Comparison of ENCODE assay signal across 14 mouse cellular contexts in the genomic region with DNA sequence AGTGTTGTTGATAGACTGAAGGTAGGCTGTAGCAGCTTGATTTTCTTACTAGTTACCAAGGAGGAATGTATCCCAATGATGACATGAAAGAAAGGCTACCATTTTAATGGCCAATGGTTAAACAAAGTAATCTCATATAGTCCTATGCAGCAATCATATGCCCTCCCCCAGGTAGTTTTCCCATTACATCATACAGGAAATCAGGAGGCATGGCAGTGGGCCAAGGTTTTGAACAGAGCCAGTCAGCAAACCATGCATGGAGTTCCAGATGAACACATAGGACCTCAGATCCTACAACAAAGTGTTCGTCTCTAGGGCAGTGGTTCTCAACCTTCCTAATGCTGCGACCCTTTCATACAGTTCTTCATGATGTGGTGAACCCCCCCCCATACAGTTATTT. TPM values are rescaled to one million over a fixed set of nuclear protein-coding genes. Genes with fewer than 3 reads are reported as not detected.
DNase-seq lines count a peak whose midpoint lies in the region; ATAC-seq and TF ChIP-seq lines count a peak whose summit lies in the region.
"Had no signal": no experiment of that assay in that cellular context is flagged by ENCODE, and none has a peak within 500 bp of the region (broad histone marks: within the 10 kb centered on the region; RNA-seq: fewer than 3 reads in every experiment).

No protein-coding gene starts in this region.

- no peaks in the 10 kb centered on the region for H3K9me3 ChIP-seq in limb, embryonic 14.5 days (ENCODE audit: control insufficient read depth, low read length)
- no peaks in the 10 kb centered on the region for H3K9me3 ChIP-seq in limb, embryonic 10.5 days (replicated peaks)
- H3K9me3 ChIP-seq in intestine, embryonic 16.5 days (ENCODE audit: control insufficient read depth, low read length) = no peaks in the 10 kb centered on the region
- H3K9me3 ChIP-seq: G1E; liver, embryonic 13.5 days; midbrain, embryonic 12.5 days; neural tube, embryonic 15.5 days had no signal

- H3K9ac ChIP-seq in limb, embryonic 14.5 days (ENCODE audit: low read depth, low read length, severe bottlenecking) = no peak overlapping the region
- H3K9ac ChIP-seq in intestine, embryonic 16.5 days (ENCODE audit: low read depth, low read length) = no peak overlapping the region
- H3K9ac ChIP-seq: liver, embryonic 13.5 days; midbrain, embryonic 12.5 days; neural tube, embryonic 15.5 days had no signal

- DNase-seq in limb, embryonic 14.5 days (ENCODE audit: low spot score) = peak; percentile 35
- no peak for DNase-seq in limb, embryonic 10.5 days (ENCODE audit: low spot score)
- DNase-seq in adrenal gland, postnatal 10 days = peak; percentile 76
- peak; percentile 69 for DNase-seq in lung, postnatal 10 days
- no peak for DNase-seq in natural killer cell, adult 2 months (ENCODE audit: low spot score in 2 of 2)
- no peak for DNase-seq in urinary bladder, postnatal 4 days (ENCODE audit: low spot score in 2 of 2)
- DNase-seq: liver, embryonic 13.5 days; thymus, adult 2 months had no signal

- H3K36me3 ChIP-seq in limb, embryonic 14.5 days (ENCODE audit: control insufficient read depth, insufficient read depth, low read length) = no peaks in the 10 kb centered on the region
- no peaks in the 10 kb centered on the region for H3K36me3 ChIP-seq in limb, embryonic 10.5 days
- no peaks in the 10 kb centered on the region for H3K36me3 ChIP-seq in intestine, embryonic 16.5 days (ENCODE audit: control insufficient read depth, insufficient read depth, low read length)
- H3K36me3 ChIP-seq: G1E; liver, embryonic 13.5 days; midbrain, embryonic 12.5 days; neural tube, embryonic 15.5 days had no signal

- no peak overlapping the region for H3K4me3 ChIP-seq in limb, embryonic 14.5 days (replicated peaks; ENCODE audit: low read length)
- H3K4me3 ChIP-seq in limb, embryonic 10.5 days = no peak overlapping the region
- no peak overlapping the region for H3K4me3 ChIP-seq in intestine, embryonic 16.5 days (ENCODE audit: low read length)
- H3K4me3 ChIP-seq: liver, embryonic 13.5 days; midbrain, embryonic 12.5 days; neural tube, embryonic 15.5 days had no signal

- 78% methylated on average over 2 of the region's 2 CpGs for WGBS in limb, embryonic 14.5 days
- 94% methylated on average over 2 of the region's 2 CpGs for WGBS in limb, embryonic 10.5 days
- 87% methylated on average over 2 of the region's 2 CpGs for WGBS in intestine, embryonic 16.5 days

- TF ChIP-seq POLR2A in limb, embryonic 14.5 days (IDR thresholded peaks at IDR 0.05; ENCODE audit: borderline replicate concordance, extremely low read depth, insufficient read depth, insufficient read length) = no peak

- H3K4me2 ChIP-seq in limb, embryonic 14.5 days (replicated peaks; ENCODE audit: low read depth, low read length, severe bottlenecking) = no peak overlapping the region
- H3K4me2 ChIP-seq in intestine, embryonic 16.5 days (ENCODE audit: low read depth, low read length) = no peak overlapping the region
- H3K4me2 ChIP-seq: liver, embryonic 13.5 days; midbrain, embryonic 12.5 days; neural tube, embryonic 15.5 days had no signal

- no peak overlapping the region for H3K27ac ChIP-seq in limb, embryonic 14.5 days (replicated peaks; ENCODE audit: low read depth, low read length)
- H3K27ac ChIP-seq in limb, embryonic 10.5 days = no peak overlapping the region
- H3K27ac ChIP-seq in intestine, embryonic 16.5 days (ENCODE audit: low read length) = no peak overlapping the region
- H3K27ac ChIP-seq: liver, embryonic 13.5 days; midbrain, embryonic 12.5 days; neural tube, embryonic 15.5 days had no signal

- peaks cover 6% of the 10 kb centered on the region; the same call in 1 of the 2 replicates for H3K4me1 ChIP-seq in limb, embryonic 14.5 days (ENCODE audit: control insufficient read depth, insufficient read depth, low read length)
- peaks cover 4% of the 10 kb centered on the region; the same call in 1 of the 2 replicates for H3K4me1 ChIP-seq in limb, embryonic 10.5 days
- H3K4me1 ChIP-seq in intestine, embryonic 16.5 days (ENCODE audit: control insufficient read depth, insufficient read depth, low read length) = 0 out of 2 replicates have a peak, but pooled peaks cover 3% of the 10 kb centered on the region
- H3K4me1 ChIP-seq: liver, embryonic 13.5 days; midbrain, embryonic 12.5 days had no signal

- no peaks in the 10 kb centered on the region for H3K27me3 ChIP-seq in limb, embryonic 14.5 days (ENCODE audit: control insufficient read depth, insufficient read depth, low read length)
- H3K27me3 ChIP-seq in limb, embryonic 10.5 days (ENCODE audit: low read depth, poor library complexity, severe bottlenecking) = no peaks in the 10 kb centered on the region
- no peaks in the 10 kb centered on the region for H3K27me3 ChIP-seq in intestine, embryonic 16.5 days (replicated peaks; ENCODE audit: control insufficient read depth, insufficient read depth, low read length)
- H3K27me3 ChIP-seq: liver, embryonic 13.5 days; midbrain, embryonic 12.5 days; neural tube, embryonic 15.5 days had no signal

- ATAC-seq in limb, embryonic 14.5 days (ENCODE audit: low FRiP score, low read depth) = peak; percentile 24; the same call in 1 of the 2 replicates
- peak; percentile 42; the same call in 1 of the 2 replicates for ATAC-seq in intestine, embryonic 16.5 days
- ATAC-seq in monocyte, adult 5-6 weeks (replicated peaks; ENCODE audit: insufficient number of reproducible peaks, low FRiP score, low TSS enrichment, poor library complexity, severe bottlenecking) = no peak

RNA-seq across cellular contexts. Expression of a gene that starts 17.6 kb away (rescaled TPM):
- 0.36 and 0.43 TPM in 2 replicates for polyA plus RNA-seq in limb, embryonic 14.5 days (2012; rRNA removed)
- polyA plus RNA-seq in limb, embryonic 14.5 days (2014; fragmentation: Nextera tagmentation; extraction: Ambion mirVana) = not detected in 2 replicates
- polyA plus RNA-seq in limb, embryonic 10.5 days (2016; fragmentation: Nextera tagmentation; extraction: Ambion mirVana) = 0.15 TPM in 1 of 2 replicates, not detected in the other
- under 1 TPM; 0.27 to 0.48 TPM for total RNA-seq in adrenal gland, postnatal 10 days (2021)
- 0.32 and 0.42 TPM in 2 replicates for polyA plus RNA-seq in intestine, embryonic 16.5 days (2015; fragmentation: Nextera tagmentation; extraction: Ambion mirVana)
- total RNA-seq in monocyte, adult 5-6 weeks (2017) = 0.75 TPM in 1 of 3 replicates, not detected in the others
- total RNA-seq: hematopoietic stem cell, adult 5-6 weeks had no signal
- polyA plus RNA-seq: G1E; liver, embryonic 13.5 days had no signal

RNA-seq across cellular contexts. Expression of a gene that starts 40.3 kb away (rescaled TPM):
- polyA plus RNA-seq in limb, embryonic 14.5 days (2012; rRNA removed) = 29.2 and 30.9 TPM in 2 replicates
- polyA plus RNA-seq in limb, embryonic 14.5 days (2014; fragmentation: Nextera tagmentation; extraction: Ambion mirVana) = 80.7 and 86.6 TPM in 2 replicates
- 20.8 and 23.3 TPM in 2 replicates for polyA plus RNA-seq in limb, embryonic 10.5 days (2016; fragmentation: Nextera tagmentation; extraction: Ambion mirVana)
- 10 to 100 TPM; 28.1 to 33.5 TPM for total RNA-seq in adrenal gland, postnatal 10 days (2021)
- 33.1 and 35.2 TPM in 2 replicates for polyA plus RNA-seq in intestine, embryonic 16.5 days (2015; fragmentation: Nextera tagmentation; extraction: Ambion mirVana)
- total RNA-seq in monocyte, adult 5-6 weeks (2017) = 54.4 to 71.6 TPM (median 54.8 TPM) in 3 replicates

Comparison
In these comparisons a context has a peak if more than half of its experiments do, and no peak if none do; other contexts are left out.
1. DNase-seq: peak in limb, embryonic 14.5 days (single experiment), adrenal gland, postnatal 10 days (single experiment) and lung, postnatal 10 days (single experiment); none in limb, embryonic 10.5 days (single experiment), natural killer cell, adult 2 months (0 of 2) and urinary bladder, postnatal 4 days (0 of 2).